Mouse (Mus musculus) MEL (cell line): ENCODE data around the gene Psrc1. TPM values are rescaled to one million over a fixed set of nuclear protein-coding genes. Genes with fewer than 3 reads are reported as not detected.
A peak's percentile ranks its signal among the peaks of the same experiment; 100 is the strongest.

ENCODE experiments used
- DNase-seq: peaks from one replicate; pipeline ENCODE4 v3.0.0; 2011; ENCODE audit warnings: low read depth, low spot score
- H3K27ac ChIP-seq: 2 replicates; pipeline ENCODE4 v1.5.1; 2012; ENCODE audit warnings: low read depth, mild to moderate bottlenecking, control low read depth, low read length, moderate library complexity; ENCODE audit not compliant: control insufficient read depth
- H3K27me3 ChIP-seq, 2 experiments: fragments of 150-350 bp in 1 of 2; sonication (generic) in 1 of 2; 2 replicates each; pipeline ENCODE4 v1.6.1; 2012; ENCODE audit warnings: low read length in 2 of 2, mild to moderate bottlenecking in 2 of 2, improper control_type of control experiment in 1 of 2, moderate library complexity in 1 of 2; ENCODE audit not compliant: insufficient read depth in 2 of 2, control insufficient read depth in 1 of 2
- H3K36me3 ChIP-seq, 2 experiments: 2 replicates each; pipeline ENCODE4 v1.6.1; 2012 to 2014; ENCODE audit warnings: low read length in 2 of 2, improper control_type of control experiment in 1 of 2, inconsistent platforms in 1 of 2, mild to moderate bottlenecking in 1 of 2; ENCODE audit not compliant: insufficient read depth in 2 of 2, control insufficient read depth in 1 of 2
- H3K4me1 ChIP-seq, 2 experiments: fragments of 150-350 bp in 1 of 2; sonication (generic) in 1 of 2; 2 replicates each; pipeline ENCODE4 v1.6.1; 2012; ENCODE audit warnings: low read length in 2 of 2, improper control_type of control experiment in 1 of 2, mild to moderate bottlenecking in 1 of 2; ENCODE audit not compliant: insufficient read depth in 2 of 2, control insufficient read depth in 1 of 2
- H3K4me3 ChIP-seq, 2 experiments: fragments of 150-350 bp in 1 of 2; sonication (generic) in 1 of 2; 2 replicates each; pipeline ENCODE4 v1.5.1; 2012; ENCODE audit warnings: low read depth in 2 of 2, low read length in 2 of 2, mild to moderate bottlenecking in 2 of 2, moderate library complexity in 2 of 2, control low read depth in 1 of 2, improper control_type of control experiment in 1 of 2; ENCODE audit not compliant: control insufficient read depth in 1 of 2, insufficient read depth in 1 of 2
- H3K79me2 ChIP-seq: 2 replicates; pipeline ENCODE4 v1.6.1; 2012; ENCODE audit warnings: mild to moderate bottlenecking, low read length, moderate library complexity; ENCODE audit not compliant: control insufficient read depth, poor library complexity, insufficient read depth
- H3K9ac ChIP-seq: 2 replicates; pipeline ENCODE4 v1.6.1; 2012; ENCODE audit warnings: low read depth, mild to moderate bottlenecking, control low read depth, low read length, moderate library complexity; ENCODE audit not compliant: control insufficient read depth, poor library complexity, severe bottlenecking
- H3K9me3 ChIP-seq: fragments of 150-350 bp; sonication (generic); replicated peaks from 2 replicates; pipeline ENCODE4 v1.6.1; 2012; ENCODE audit warnings: mild to moderate bottlenecking, low read length, improper control_type of control experiment, moderate library complexity; ENCODE audit not compliant: insufficient read depth
- BHLHE40 ChIP-seq: IDR thresholded peaks from 2 replicates; pipeline ENCODE4 v1.6.1; 2012; ENCODE audit warnings: low read depth, mild to moderate bottlenecking, inconsistent platforms, low read length, improper control_type of control experiment, borderline replicate concordance
- CHD2 ChIP-seq: IDR thresholded peaks from 2 replicates; pipeline ENCODE4 v1.6.1; 2011; ENCODE audit warnings: low read length, improper control_type of control experiment
- CTCF ChIP-seq, 3 experiments: IDR thresholded peaks in 2 of 3; conservative IDR thresholded peaks in 1 of 3; 2 replicates each; pipeline ENCODE4 v1.5.1; 2011 to 2012; ENCODE audit warnings: low read length in 3 of 3, low read depth in 2 of 3, mild to moderate bottlenecking in 2 of 3, improper control_type of control experiment in 1 of 3, inconsistent platforms in 1 of 3, mixed read lengths in 1 of 3, moderate library complexity in 1 of 3; ENCODE audit not compliant: control insufficient read depth in 1 of 3, insufficient read depth in 1 of 3, poor library complexity in 1 of 3, severe bottlenecking in 1 of 3
- E2F4 ChIP-seq: IDR thresholded peaks from 2 replicates; pipeline ENCODE4 v1.6.1; 2011; ENCODE audit warnings: low read depth, low read length, improper control_type of control experiment, borderline replicate concordance
- ELF1 ChIP-seq: IDR thresholded peaks from 2 replicates; pipeline ENCODE4 v1.6.1; 2014; ENCODE audit warnings: low read depth, mild to moderate bottlenecking, inconsistent platforms, low read length, improper control_type of control experiment, moderate library complexity
- EP300 ChIP-seq, 2 experiments: IDR thresholded peaks; 2 replicates each; pipeline ENCODE4 v1.6.1; 2011; ENCODE audit warnings: improper control_type of control experiment in 2 of 2, low read length in 2 of 2, low read depth in 1 of 2, mild to moderate bottlenecking in 1 of 2
- ETS1 ChIP-seq: IDR thresholded peaks from 2 replicates; pipeline ENCODE4 v1.6.1; 2012; ENCODE audit warnings: low read depth, mild to moderate bottlenecking, inconsistent platforms, low read length, improper control_type of control experiment, moderate library complexity
- GABPA ChIP-seq: IDR thresholded peaks from 2 replicates; pipeline ENCODE4 v1.6.1; 2012; ENCODE audit warnings: low read depth, mild to moderate bottlenecking, inconsistent platforms, low read length, improper control_type of control experiment, moderate library complexity
- GATA1 ChIP-seq: IDR thresholded peaks from 2 replicates; pipeline ENCODE4 v1.6.1; 2011; ENCODE audit warnings: low read depth, low read length, improper control_type of control experiment
- HCFC1 ChIP-seq: IDR thresholded peaks from 2 replicates; pipeline ENCODE4 v1.6.1; 2012; ENCODE audit warnings: low read depth, mild to moderate bottlenecking, inconsistent platforms, low read length, improper control_type of control experiment, moderate library complexity
- JUND ChIP-seq: IDR thresholded peaks from 2 replicates; pipeline ENCODE4 v1.6.1; 2011; ENCODE audit warnings: low read depth, mild to moderate bottlenecking, improper control_type of control experiment, low read length
- KAT2A ChIP-seq: conservative IDR thresholded peaks from 2 replicates; pipeline ENCODE4 v1.6.1; 2012; ENCODE audit warnings: low read depth, low read length, improper control_type of control experiment, inconsistent platforms
- MAFK ChIP-seq: IDR thresholded peaks from 2 replicates; pipeline ENCODE4 v1.6.1; 2011; ENCODE audit warnings: low read depth, mild to moderate bottlenecking, low read length, improper control_type of control experiment, borderline replicate concordance
- MAX ChIP-seq: IDR thresholded peaks from 2 replicates; pipeline ENCODE4 v1.6.1; 2011; ENCODE audit warnings: low read length, improper control_type of control experiment
- MAZ ChIP-seq: IDR thresholded peaks from 2 replicates; pipeline ENCODE4 v1.6.1; 2012; ENCODE audit warnings: low read depth, mild to moderate bottlenecking, inconsistent platforms, low read length, improper control_type of control experiment
- MEF2A ChIP-seq: IDR thresholded peaks from 2 replicates; pipeline ENCODE4 v1.6.1; 2014; ENCODE audit warnings: low read depth, mild to moderate bottlenecking, inconsistent platforms, low read length, improper control_type of control experiment; ENCODE audit not compliant: poor library complexity, insufficient replicate concordance, severe bottlenecking; ENCODE audit errors: extremely low read depth
- MXI1 ChIP-seq: IDR thresholded peaks from 2 replicates; pipeline ENCODE4 v1.6.1; 2011; ENCODE audit warnings: mild to moderate bottlenecking, low read depth, low read length, improper control_type of control experiment
- MYB ChIP-seq: IDR thresholded peaks from 2 replicates; pipeline ENCODE4 v1.6.1; 2011; ENCODE audit warnings: mild to moderate bottlenecking, low read depth, low read length, improper control_type of control experiment
- MYC ChIP-seq: IDR thresholded peaks from 2 replicates; pipeline ENCODE4 v1.6.1; 2011; ENCODE audit warnings: low read depth, mild to moderate bottlenecking, low read length, improper control_type of control experiment, moderate library complexity
- NELFE ChIP-seq: IDR thresholded peaks from 2 replicates; pipeline ENCODE4 v1.6.1; 2011; ENCODE audit warnings: low read depth, low read length, improper control_type of control experiment
- NRF1 ChIP-seq: IDR thresholded peaks from 2 replicates; pipeline ENCODE4 v1.6.1; 2014; ENCODE audit warnings: low read depth, mild to moderate bottlenecking, inconsistent platforms, low read length, improper control_type of control experiment, moderate library complexity; ENCODE audit not compliant: poor library complexity, insufficient read depth, severe bottlenecking
- POLR2A ChIP-seq, 2 experiments: IDR thresholded peaks; 2 replicates each; pipeline ENCODE4 v1.6.1; 2011 to 2012; ENCODE audit warnings: low read length in 2 of 2, mild to moderate bottlenecking in 2 of 2, control low read depth in 1 of 2, improper control_type of control experiment in 1 of 2, low read depth in 1 of 2, moderate library complexity in 1 of 2; ENCODE audit not compliant: control insufficient read depth in 1 of 2, insufficient read depth in 1 of 2, poor library complexity in 1 of 2
- POLR2AphosphoS2 ChIP-seq: IDR thresholded peaks from 2 replicates; pipeline ENCODE4 v1.6.1; 2011; ENCODE audit warnings: low read length, improper control_type of control experiment
- POLR2AphosphoS5 ChIP-seq: IDR thresholded peaks from 2 replicates; pipeline ENCODE4 v1.6.1; 2012; ENCODE audit warnings: low read depth, borderline replicate concordance, mild to moderate bottlenecking, inconsistent platforms, low read length, moderate library complexity, mixed read lengths
- RAD21 ChIP-seq: IDR thresholded peaks from 2 replicates; pipeline ENCODE4 v1.6.1; 2011; ENCODE audit warnings: mild to moderate bottlenecking, low read depth, low read length, improper control_type of control experiment
- RCOR1 ChIP-seq: IDR thresholded peaks from 2 replicates; pipeline ENCODE4 v1.6.1; 2012; ENCODE audit warnings: low read depth, mild to moderate bottlenecking, inconsistent platforms, low read length, improper control_type of control experiment
- SIN3A ChIP-seq: IDR thresholded peaks from 2 replicates; pipeline ENCODE4 v1.6.1; 2012; ENCODE audit warnings: low read length, improper control_type of control experiment, inconsistent platforms
- SMC3 ChIP-seq: IDR thresholded peaks from 2 replicates; pipeline ENCODE4 v1.6.1; 2011; ENCODE audit warnings: low read depth, low read length, improper control_type of control experiment
- TAL1 ChIP-seq: IDR thresholded peaks from 2 replicates; pipeline ENCODE4 v1.6.1; 2012; ENCODE audit warnings: mild to moderate bottlenecking, inconsistent platforms, low read length, moderate library complexity, mixed read lengths
- TBP ChIP-seq: IDR thresholded peaks from 2 replicates; pipeline ENCODE4 v1.8.0; 2011; ENCODE audit warnings: low read depth, low read length, improper control_type of control experiment
- TCF12 ChIP-seq: IDR thresholded peaks from 2 replicates; pipeline ENCODE4 v1.6.1; 2014; ENCODE audit warnings: low read depth, mild to moderate bottlenecking, inconsistent platforms, low read length, improper control_type of control experiment, moderate library complexity
- UBTF ChIP-seq: IDR thresholded peaks from 2 replicates; pipeline ENCODE4 v1.6.1; 2012; ENCODE audit warnings: low read depth, mild to moderate bottlenecking, inconsistent platforms, low read length, improper control_type of control experiment, moderate library complexity, borderline replicate concordance; ENCODE audit not compliant: insufficient read depth
- USF1 ChIP-seq: IDR thresholded peaks from 2 replicates; pipeline ENCODE4 v1.6.1; 2014; ENCODE audit warnings: low read depth, mild to moderate bottlenecking, inconsistent platforms, low read length, improper control_type of control experiment, moderate library complexity
- USF2 ChIP-seq, 2 experiments: IDR thresholded peaks; 2 replicates each; pipeline ENCODE4 v1.6.1; 2011 to 2012; ENCODE audit warnings: improper control_type of control experiment in 2 of 2, low read length in 2 of 2, borderline replicate concordance in 1 of 2, inconsistent platforms in 1 of 2, low read depth in 1 of 2, mild to moderate bottlenecking in 1 of 2; ENCODE audit not compliant: insufficient read depth in 1 of 2
- ZC3H11A ChIP-seq: IDR thresholded peaks from 2 replicates; pipeline ENCODE4 v1.6.1; 2012; ENCODE audit warnings: low read depth, mild to moderate bottlenecking, inconsistent platforms, low read length, improper control_type of control experiment
- ZKSCAN1 ChIP-seq: IDR thresholded peaks from 2 replicates; pipeline ENCODE4 v1.6.1; 2012; ENCODE audit warnings: low read depth, mild to moderate bottlenecking, inconsistent platforms, low read length, improper control_type of control experiment, moderate library complexity
- ZMIZ1 ChIP-seq: IDR thresholded peaks from 2 replicates; pipeline ENCODE4 v1.6.1; 2012; ENCODE audit warnings: low read depth, mild to moderate bottlenecking, inconsistent platforms, low read length, improper control_type of control experiment, moderate library complexity
- ZNF384 ChIP-seq: IDR thresholded peaks from 2 replicates; pipeline ENCODE4 v1.6.1; 2012; ENCODE audit warnings: low read depth, mild to moderate bottlenecking, inconsistent platforms, low read length, improper control_type of control experiment
- polyA plus RNA-seq, 2 experiments: library from polyadenylated mRNA; stranded (reverse) in 1 of 2; unstranded in 1 of 2; fragments of >175 nt in 1 of 2; fragments of >200 nt in 1 of 2; gene quantifications; 2 replicates each; pipeline versions ENCODE4 v1.2.1 to v1.2.4; 2012; ENCODE audit warnings: low replicate concordance in 2 of 2, low read depth in 1 of 2; ENCODE audit not compliant: insufficient read length in 2 of 2, insufficient read depth in 1 of 2, missing spikeins in 1 of 2
- total RNA-seq: library from RNA; depleted of rRNA; stranded (reverse); fragments of 300-350 nt; gene quantifications from 2 replicates; pipeline ENCODE4 v1.2.3, GENCODE M21; 2012

Psrc1 gene
- total and polyA plus RNA-seq, 3 experiments, result 14.6 to 37.3 TPM; not detected in 1

DNA sequence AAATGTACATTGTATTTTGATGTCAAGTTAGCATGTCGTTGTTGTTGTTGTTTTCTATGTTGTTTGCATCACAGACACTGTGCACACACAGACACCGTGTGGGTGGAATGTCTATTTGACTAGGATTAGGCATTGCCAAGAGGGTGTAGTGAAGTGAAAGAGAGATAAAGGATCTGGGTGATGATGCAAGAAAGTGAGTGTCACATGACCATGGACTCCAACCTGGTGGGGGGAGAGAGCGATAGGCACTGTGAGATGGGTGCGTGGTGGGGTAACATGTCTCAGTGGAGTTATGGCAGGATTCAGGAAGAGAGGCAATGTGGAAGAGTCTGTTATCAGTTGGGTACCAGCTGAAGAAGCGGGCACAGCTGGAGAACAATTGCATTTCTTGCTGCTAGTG is 14.9 kb upstream of the Psrc1 start:
- Histone ChIP-seq H3K36me3 (peaks cover 0 to 10% of the 10 kb centered on the region in 2 experiments; a peak in 2 of 4 replicates), H3K9ac (no peak overlapping the region), H3K27ac (no peak overlapping the region), H3K79me2 (no peaks in the 10 kb centered on the region), H3K4me1 (peaks cover 10 to 21% of the 10 kb centered on the region in 2 experiments), H3K27me3 (no peaks in the 10 kb centered on the region), H3K9me3 (no peaks in the 10 kb centered on the region), H3K4me3 (peak overlapping the region in 1 of 2 experiments; percentile 3; a peak in 1 of 4 replicates)
- DNase-seq, result peak; percentile 50
- TF ChIP-seq ZKSCAN1, result no peak
- TF ChIP-seq UBTF, result no peak
- TF ChIP-seq SMC3, result no peak
- peak in 1 of 2 experiments; percentile 54; a peak in 1 of 4 replicates for TF ChIP-seq USF2 (IDR thresholded peaks at IDR 0.05; ENCODE audit: borderline replicate concordance in 1 of 2, insufficient read depth in 1 of 2, low read depth in 1 of 2, low read length in 2 of 2)
- no peak for TF ChIP-seq RAD21
- no peak for TF ChIP-seq MYC
- no peak for TF ChIP-seq MXI1
- no peak for TF ChIP-seq ZNF384
- no peak for TF ChIP-seq NRF1
- no peak for TF ChIP-seq MAX
- TF ChIP-seq TCF12, result peak; percentile 30; the same call in 1 of the 2 replicates
- no peak for TF ChIP-seq ZC3H11A
- no peak for TF ChIP-seq SIN3A
- no peak for TF ChIP-seq JUND
- no peak for TF ChIP-seq GABPA
- no peak for TF ChIP-seq MEF2A
- no peak for TF ChIP-seq ZMIZ1
- no peak for TF ChIP-seq POLR2AphosphoS5
- peak; percentile 46; the same call in 1 of the 2 replicates for TF ChIP-seq GATA1
- no peak for TF ChIP-seq MYB
- TF ChIP-seq ELF1, result no peak
- no peak for TF ChIP-seq MAZ
- TF ChIP-seq TAL1, result peak; percentile 26; the same call in 1 of the 2 replicates
- TF ChIP-seq KAT2A, result no peak
- no peak for TF ChIP-seq TBP
- TF ChIP-seq POLR2A (IDR thresholded peaks at IDR 0.05; ENCODE audit: control insufficient read depth in 1 of 2, insufficient read depth in 1 of 2, low read depth in 1 of 2, low read length in 2 of 2, poor library complexity in 1 of 2), result no peak
- no peak for TF ChIP-seq HCFC1
- no peak for TF ChIP-seq POLR2AphosphoS2
- TF ChIP-seq NELFE, result no peak
- no peak for TF ChIP-seq CTCF (IDR thresholded peaks at IDR 0.05 in 2 of 3, conservative IDR thresholded peaks at IDR 0.05 in 1 of 3; ENCODE audit: control insufficient read depth in 1 of 3, insufficient read depth in 1 of 3, low read depth in 2 of 3, low read length in 3 of 3, poor library complexity in 1 of 3, severe bottlenecking in 1 of 3)
- TF ChIP-seq ETS1, result peak; percentile 86
- no peak for TF ChIP-seq RCOR1
- 0 out of 4 replicates have a peak, but pooled peaks of 1 of the 2 experiments have one; percentile 15 for TF ChIP-seq EP300 (IDR thresholded peaks at IDR 0.05; ENCODE audit: low read depth in 1 of 2, low read length in 2 of 2)
- TF ChIP-seq BHLHE40, result peak; percentile 41; the same call in 1 of the 2 replicates
- TF ChIP-seq MAFK, result no peak
- TF ChIP-seq CHD2, result no peak
- peak; percentile 91 for TF ChIP-seq USF1
- no peak for TF ChIP-seq E2F4
